Comparison of ENCODE assay signal across 30 mouse cellular contexts in genomic region chr7:130910841-130911240, GRCm38 (mm10). TPM values are rescaled to one million over a fixed set of nuclear protein-coding genes. Genes with fewer than 3 reads are reported as not detected.
DNase-seq lines count a peak whose midpoint lies in the region; ATAC-seq and TF ChIP-seq lines count a peak whose summit lies in the region.
"Had no signal": no experiment of that assay in that cellular context is flagged by ENCODE, and none has a peak within 500 bp of the region (broad histone marks: within the 10 kb centered on the region; RNA-seq: fewer than 3 reads in every experiment).

No protein-coding gene starts in this region.

- H3K4me1 ChIP-seq in cortical plate, adult 2 months (ENCODE audit: control insufficient read depth, insufficient read depth, low read length) = no peaks in the 10 kb centered on the region
- no peaks in the 10 kb centered on the region for H3K4me1 ChIP-seq in midbrain, embryonic 11.5 days (ENCODE audit: control insufficient read depth, insufficient read depth, low read length)
- H3K4me1 ChIP-seq: embryonic facial prominence, embryonic 12.5 days; forebrain, embryonic 10.5 days; hindbrain, embryonic 12.5 days; limb, embryonic 12.5 days; liver, embryonic 15.5 days; midbrain, embryonic 10.5 days had no signal

- H3K27me3 ChIP-seq in midbrain, embryonic 11.5 days (ENCODE audit: control insufficient read depth, insufficient read depth, low read length) = no peaks in the 10 kb centered on the region
- H3K27me3 ChIP-seq: embryonic facial prominence, embryonic 12.5 days; hindbrain, embryonic 12.5 days; limb, embryonic 12.5 days; liver, embryonic 15.5 days had no signal

- H3K36me3 ChIP-seq in midbrain, embryonic 11.5 days (ENCODE audit: control insufficient read depth, insufficient read depth, low read length) = no peaks in the 10 kb centered on the region
- H3K36me3 ChIP-seq: G1E had no signal

- no peak overlapping the region for H3K4me2 ChIP-seq in midbrain, embryonic 11.5 days
- H3K4me2 ChIP-seq: embryonic facial prominence, embryonic 12.5 days; hindbrain, embryonic 12.5 days; limb, embryonic 12.5 days; liver, embryonic 15.5 days; lung, embryonic 14.5 days had no signal

- DNase-seq in ovary, postnatal 36 days (ENCODE audit: low spot score) = peak; percentile 57
- DNase-seq in ovary, postnatal 14 days (ENCODE audit: low spot score) = no peak
- DNase-seq in adrenal gland, postnatal 14 days = peak; percentile 80
- peak; percentile 17 for DNase-seq in testis, postnatal 14 days (ENCODE audit: low spot score)
- no peak for DNase-seq in frontal cortex, postnatal 25 days (ENCODE audit: low spot score in 2 of 2)
- no peak for DNase-seq in B cell, adult 2 months
- no peak for DNase-seq in midbrain, embryonic 11.5 days (ENCODE audit: low spot score, missing footprints)
- DNase-seq: cerebellum, adult 9-10 months; cerebellum, postnatal 36 days; embryo, embryonic 11 days; heart, postnatal 14 days; kidney, adult 9 months; kidney, postnatal 14 days; lung, embryonic 14.5 days; lung, postnatal 14 days; right cerebral cortex, postnatal 25 days had no signal

- 91% methylated on average over 14 of the region's 14 CpGs for WGBS in midbrain, embryonic 11.5 days

- ATAC-seq in midbrain, embryonic 11.5 days (ENCODE audit: low FRiP score) = no peak
- ATAC-seq: forebrain, embryonic 16.5 days; hindbrain, postnatal 0 days; intestine, embryonic 16.5 days; midbrain, embryonic 16.5 days had no signal

- H3K9me3 ChIP-seq in midbrain, embryonic 11.5 days (ENCODE audit: control insufficient read depth, low read length) = no peaks in the 10 kb centered on the region
- H3K9me3 ChIP-seq: embryonic facial prominence, embryonic 12.5 days; forebrain, embryonic 10.5 days; hindbrain, embryonic 12.5 days; limb, embryonic 12.5 days; liver, embryonic 15.5 days; midbrain, embryonic 10.5 days had no signal

- 0 out of 2 replicates have a peak overlapping the region, but pooled peaks have one; percentile 1 for H3K27ac ChIP-seq in cortical plate, adult 2 months (ENCODE audit: insufficient read depth, low read length)
- no peak overlapping the region for H3K27ac ChIP-seq in midbrain, embryonic 11.5 days (ENCODE audit: low read depth, low read length)
- H3K27ac ChIP-seq: embryonic facial prominence, embryonic 12.5 days; forebrain, embryonic 10.5 days; hindbrain, embryonic 12.5 days; hindbrain, postnatal 0 days; left cerebral cortex, adult 2 months; limb, embryonic 12.5 days; liver, embryonic 15.5 days; midbrain, embryonic 10.5 days had no signal

- no peak overlapping the region for H3K9ac ChIP-seq in midbrain, embryonic 11.5 days (ENCODE audit: low read length)
- H3K9ac ChIP-seq: embryonic facial prominence, embryonic 12.5 days; hindbrain, embryonic 12.5 days; limb, embryonic 12.5 days; liver, embryonic 15.5 days; lung, embryonic 14.5 days had no signal

- no peak overlapping the region for H3K4me3 ChIP-seq in cortical plate, adult 2 months (ENCODE audit: insufficient read depth, low read length)
- H3K4me3 ChIP-seq in midbrain, embryonic 11.5 days (ENCODE audit: low read depth, low read length) = no peak overlapping the region
- H3K4me3 ChIP-seq: embryonic facial prominence, embryonic 12.5 days; forebrain, embryonic 10.5 days; hindbrain, embryonic 12.5 days; left cerebral cortex, adult 2 months; limb, embryonic 12.5 days; liver, embryonic 15.5 days; midbrain, embryonic 10.5 days had no signal

- no peak for TF ChIP-seq CTCF in cortical plate, adult 2 months (IDR thresholded peaks at IDR 0.05; ENCODE audit: extremely low read depth, insufficient read depth, low read length)

- no peak for TF ChIP-seq POLR2A in cortical plate, adult 2 months (IDR thresholded peaks at IDR 0.05; ENCODE audit: extremely low read depth, insufficient read depth, low read length)

RNA-seq across cellular contexts. Expression of gene Htra1, which starts 25.1 kb away (rescaled TPM):
- total RNA-seq in adrenal gland, postnatal 14 days (2021) = 77.0 and 81.6 TPM in 2 replicates
- 159 and 171 TPM in 2 replicates for polyA plus RNA-seq in cortical plate, adult 2 months (2012; rRNA removed)
- polyA plus RNA-seq in midbrain, embryonic 11.5 days (2014; fragmentation: Nextera tagmentation; extraction: Ambion mirVana) = 2.7 and 3.5 TPM in 2 replicates
- total RNA-seq: G1E; neutrophil, adult 5-6 weeks had no signal
- polyA plus RNA-seq: G1E had no signal

RNA-seq across cellular contexts. Expression of gene Plekha1, which starts 45.3 kb away (rescaled TPM):
- total RNA-seq in adrenal gland, postnatal 14 days (2021) = 25.6 and 31.6 TPM in 2 replicates
- 110 and 111 TPM in 2 replicates for polyA plus RNA-seq in cortical plate, adult 2 months (2012; rRNA removed)
- polyA plus RNA-seq in midbrain, embryonic 11.5 days (2014; fragmentation: Nextera tagmentation; extraction: Ambion mirVana) = 37.6 and 40.8 TPM in 2 replicates
- polyA plus RNA-seq: G1E had no signal

Comparison
In these comparisons a context has a peak if more than half of its experiments do, and no peak if none do; other contexts are left out.
1. DNase-seq: peak in ovary, postnatal 36 days (single experiment), adrenal gland, postnatal 14 days (single experiment) and testis, postnatal 14 days (single experiment); none in ovary, postnatal 14 days (single experiment), frontal cortex, postnatal 25 days (0 of 2), B cell, adult 2 months (0 of 2) and midbrain, embryonic 11.5 days (single experiment).
2. RNA of gene Htra1, which starts 25.1 kb away (polyA plus RNA-seq): 159 to 171 TPM in cortical plate, adult 2 months; 2.7 to 3.5 TPM in midbrain, embryonic 11.5 days; every median in the first group is over 10 times any median in the second.